Mouse (Mus musculus) midbrain, postnatal 0 days (tissue): ENCODE results near the gene Gtf2f1. TPM values are rescaled to one million over a fixed set of nuclear protein-coding genes. Genes with fewer than 3 reads are reported as not detected.

Experiments used
- ATAC-seq: fragments of 200-750 bp; cut with Nextera tagmentation; 2 replicates; pipeline ENCODE4 v1.8.0; 2017; ENCODE audit warnings: moderate number of reproducible peaks, mild to moderate bottlenecking, moderate TSS enrichment, moderate library complexity; ENCODE audit not compliant: low FRiP score
- DNase-seq: peaks from one replicate; pipeline ENCODE4 v3.0.0-alpha.2; 2015; ENCODE audit warnings: low spot score
- H3K27ac ChIP-seq: fragments of 300-500 bp; sonication (generic); 2 replicates; pipeline ENCODE4 v1.5.1; 2014; ENCODE audit warnings: low read depth, mild to moderate bottlenecking, low read length, mixed read lengths
- H3K27me3 ChIP-seq: fragments of 300-500 bp; sonication (generic); 2 replicates; pipeline ENCODE4 v1.6.1; 2014; ENCODE audit warnings: low read length, control low read depth, mixed read lengths; ENCODE audit not compliant: insufficient read depth
- H3K36me3 ChIP-seq: fragments of 300-500 bp; sonication (generic); 2 replicates; pipeline ENCODE4 v1.6.1; 2014; ENCODE audit warnings: low read length, control low read depth, mixed read lengths; ENCODE audit not compliant: insufficient read depth
- H3K4me1 ChIP-seq: fragments of 300-500 bp; sonication (generic); 2 replicates; pipeline ENCODE4 v1.6.1; 2014; ENCODE audit warnings: mild to moderate bottlenecking, control low read depth, antibody characterized with exemption, low read length, mixed read lengths; ENCODE audit not compliant: insufficient read depth
- H3K4me2 ChIP-seq: fragments of 300-500 bp; sonication (generic); 2 replicates; pipeline ENCODE4 v1.6.1; 2014; ENCODE audit warnings: low read depth, mild to moderate bottlenecking, low read length, mixed read lengths; ENCODE audit not compliant: poor library complexity, severe bottlenecking
- H3K4me3 ChIP-seq: fragments of 300-500 bp; sonication (generic); 2 replicates; pipeline ENCODE4 v1.5.1; 2014; ENCODE audit warnings: low read depth, mild to moderate bottlenecking, low read length, moderate library complexity
- H3K9ac ChIP-seq: fragments of 300-500 bp; sonication (generic); replicated peaks from 2 replicates; pipeline ENCODE4 v1.6.1; 2014; ENCODE audit warnings: mild to moderate bottlenecking, low read length, moderate library complexity, mixed read lengths; ENCODE audit not compliant: poor library complexity, severe bottlenecking
- H3K9me3 ChIP-seq: fragments of 300-500 bp; sonication (generic); 2 replicates; pipeline ENCODE4 v1.6.1; 2016; ENCODE audit warnings: low read length, control low read depth
- CTCF ChIP-seq: IDR thresholded peaks from 2 replicates; pipeline ENCODE4 v1.5.1; 2016; ENCODE audit warnings: antibody characterized with exemption, mild to moderate bottlenecking
- WGBS: fragments of 180-500 bp; shearing (Covaris S2); extraction: QIAGEN DNeasy Blood & Tissue Kit; methylation state at CpG from one replicate; pipeline ENCODE4 v1.1.7; 2014; 5-methylcytosine and 5-hydroxymethylcytosine counted together
- polyA plus RNA-seq: library from polyadenylated mRNA; unstranded; fragments of >200 nt; fragmentation: Nextera tagmentation; extraction: Ambion mirVana; gene quantifications from 2 replicates; pipeline ENCODE4 v1.2.1, GENCODE M21; 2015
- total RNA-seq: library from RNA; depleted of rRNA; stranded (reverse); fragments of >200 nt; gene quantifications from 2 replicates; pipeline ENCODE4 v1.2.3, GENCODE M21; 2014

The Gtf2f1 gene
- total and polyA plus RNA-seq, 2 experiments from 2014 or later, result 37.8 to 66.4 TPM

DNA sequence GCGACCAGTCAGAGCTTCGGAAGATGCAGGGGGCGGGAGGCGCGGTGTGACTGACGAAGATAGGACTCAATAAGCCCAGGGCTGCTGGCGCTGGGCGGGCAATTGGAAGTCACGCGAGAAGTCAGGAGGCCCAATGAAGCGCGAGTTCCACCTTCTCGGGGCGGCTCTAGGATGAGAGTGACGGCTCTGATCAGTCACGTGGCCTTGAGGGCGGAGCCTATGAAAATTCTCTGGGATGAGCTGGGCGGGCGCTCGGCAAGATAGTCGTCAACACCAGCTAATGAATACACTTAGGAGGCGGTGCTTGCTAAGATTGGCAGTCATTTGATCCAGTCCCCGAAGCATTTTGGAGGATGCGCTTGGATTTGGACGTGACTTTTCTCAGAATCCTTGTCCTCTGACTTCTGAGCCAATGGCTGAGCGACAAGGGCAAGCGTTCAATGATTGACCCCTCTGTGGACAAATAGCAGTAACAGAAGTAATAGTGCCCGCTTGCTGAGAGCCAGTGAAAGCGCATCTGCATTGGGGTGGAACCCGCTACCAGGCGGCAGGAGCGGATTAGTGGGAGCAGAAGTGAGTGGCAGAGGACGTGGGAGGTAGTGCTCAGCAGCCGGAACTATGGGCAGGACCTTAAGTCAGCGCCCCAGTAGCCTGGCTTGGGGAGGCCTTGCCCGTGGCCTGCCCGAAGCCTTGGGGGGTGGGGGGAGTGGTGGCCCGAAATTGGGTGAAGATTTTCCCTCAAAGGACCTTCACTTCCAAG, 20.8 kb upstream of the Gtf2f1 start:
- Histone ChIP-seq H3K9ac (peak overlapping the region; percentile 42; the same call in 1 of the 2 replicates), H3K36me3 (peaks cover 9% of the 10 kb centered on the region), H3K4me2 (peak overlapping the region; percentile 49), H3K9me3 (no peaks in the 10 kb centered on the region), H3K27me3 (no peaks in the 10 kb centered on the region), H3K4me1 (peaks cover 15% of the 10 kb centered on the region; the same call in 1 of the 2 replicates), H3K27ac (peak overlapping the region; percentile 80), H3K4me3 (peak overlapping the region; percentile 87)
- DNase-seq (peak; percentile 100), ATAC-seq (peak; percentile 98)
- under 1% methylated on average over 38 of the region's 38 CpGs for whole genome bisulfite sequencing
- peak; percentile 43 for TF ChIP-seq CTCF

- DNase-seq, result peak; percentile 47
- under 1% methylated on average over 58 of the region's 99 CpGs for WGBS
- TF ChIP-seq CTCF, result no peak
- peaks cover 15% of the 10 kb centered on the region; the same call in 1 of the 2 replicates for H3K4me1 ChIP-seq
- peak within 1 kb of the TSS; percentile 96 for H3K27ac ChIP-seq
- H3K4me2 ChIP-seq, result peak within 1 kb of the TSS; percentile 78
- no peaks in the 10 kb centered on the region for H3K27me3 ChIP-seq
- peak within 1 kb of the TSS; percentile 87 for H3K4me3 ChIP-seq
- H3K9ac ChIP-seq, result peak within 1 kb of the TSS; percentile 99
- no peak for ATAC-seq
- peaks cover 16% of the 10 kb centered on the region for H3K36me3 ChIP-seq
- no peaks in the 10 kb centered on the region for H3K9me3 ChIP-seq
Measured at GRCm38 (mm10) chr17:57030931-57031660, 20.0 kb upstream of the Gtf2f1 start, which contains the start of gene Khsrp. Gene Khsrp (minus strand): TSS chr17:57031522.

GRCm38 (mm10) chr17:57029691-57030090, 18.6 kb upstream of the Gtf2f1 start:
- Histone ChIP-seq H3K27me3 (no peaks in the 10 kb centered on the region), H3K9me3 (no peaks in the 10 kb centered on the region), H3K4me1 (peaks cover 15% of the 10 kb centered on the region; the same call in 1 of the 2 replicates), H3K9ac (0 out of 2 replicates have a peak overlapping the region, but pooled peaks have one; percentile 99), H3K4me2 (peak overlapping the region; percentile 78), H3K36me3 (peaks cover 29% of the 10 kb centered on the region), H3K27ac (no peak overlapping the region), H3K4me3 (peak overlapping the region; percentile 87)
- DNase-seq (no peak), ATAC-seq (no peak)
- TF ChIP-seq CTCF, result no peak
- WGBS, result 53% methylated on average over 8 of the region's 8 CpGs

GRCm38 (mm10) chr17:57027471-57027870, 16.4 kb upstream of the Gtf2f1 start:
- peaks cover 51% of the 10 kb centered on the region for H3K36me3 ChIP-seq
- no peak overlapping the region for H3K27ac ChIP-seq
- no peak overlapping the region for H3K4me2 ChIP-seq
- H3K4me1 ChIP-seq, result peaks cover 14% of the 10 kb centered on the region; the same call in 1 of the 2 replicates
- no peak overlapping the region for H3K4me3 ChIP-seq
- DNase-seq (no peak), ATAC-seq (no peak)
- no peaks in the 10 kb centered on the region for H3K27me3 ChIP-seq
- TF ChIP-seq CTCF, result no peak
- no peak overlapping the region for H3K9ac ChIP-seq
- no peaks in the 10 kb centered on the region for H3K9me3 ChIP-seq
- whole genome bisulfite sequencing, result 92% methylated on average over 4 of the region's 4 CpGs

DNA sequence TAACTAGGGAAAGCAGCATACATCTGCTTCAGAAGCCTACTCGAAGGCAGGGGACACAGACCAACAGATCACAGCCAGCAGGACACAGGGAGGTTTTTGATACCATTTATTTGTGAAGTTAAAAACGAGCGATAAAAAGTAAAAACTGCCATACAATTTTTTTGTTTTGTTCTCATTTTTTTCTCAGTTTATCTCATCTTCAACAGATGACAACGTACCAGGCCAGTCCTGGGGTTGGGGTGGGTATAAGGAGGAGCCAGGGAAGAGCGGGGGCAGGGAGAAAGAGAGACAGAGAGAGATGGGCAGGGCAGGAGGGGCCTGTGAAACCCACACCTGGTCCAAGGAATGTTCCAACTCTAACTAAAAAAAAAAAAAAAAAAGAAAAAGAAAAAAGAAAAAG, 9.9 kb upstream of the Gtf2f1 start:
- 90% methylated on average over 5 of the region's 5 CpGs for WGBS
- no peak overlapping the region for H3K4me2 ChIP-seq
- no peak for ATAC-seq
- peaks cover 47% of the 10 kb centered on the region for H3K36me3 ChIP-seq
- no peak for TF ChIP-seq CTCF
- no peaks in the 10 kb centered on the region for H3K27me3 ChIP-seq
- no peak for DNase-seq
- H3K4me3 ChIP-seq, result no peak overlapping the region
- H3K9ac ChIP-seq, result no peak overlapping the region
- H3K27ac ChIP-seq, result no peak overlapping the region
- no peaks in the 10 kb centered on the region for H3K9me3 ChIP-seq
- H3K4me1 ChIP-seq, result no peaks in the 10 kb centered on the region

DNA sequence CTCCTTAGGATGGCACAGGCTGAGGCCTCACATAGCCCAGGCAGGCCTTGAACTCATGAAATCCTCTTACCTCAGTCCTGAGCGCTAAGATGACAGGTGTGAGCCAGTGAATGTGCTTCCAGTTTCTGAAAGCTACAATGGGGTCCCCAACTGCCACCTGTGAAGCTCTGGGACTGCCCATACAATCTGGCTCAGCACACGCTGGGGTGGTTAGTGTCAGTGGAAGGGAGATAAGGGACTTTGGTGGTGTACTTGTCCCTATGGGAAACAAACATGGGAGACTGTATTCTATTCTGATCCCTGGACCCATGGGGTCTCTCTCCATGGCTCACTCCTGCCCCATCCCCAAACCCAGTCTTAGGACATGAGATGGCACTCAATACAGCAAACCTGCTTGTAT, 8.6 kb upstream of the Gtf2f1 start:
- DNase-seq (no peak), ATAC-seq (no peak)
- no peak overlapping the region for H3K4me3 ChIP-seq
- no peak for TF ChIP-seq CTCF
- no peaks in the 10 kb centered on the region for H3K9me3 ChIP-seq
- peaks cover 34% of the 10 kb centered on the region for H3K36me3 ChIP-seq
- no peaks in the 10 kb centered on the region for H3K27me3 ChIP-seq
- H3K4me1 ChIP-seq, result no peaks in the 10 kb centered on the region
- no peak overlapping the region for H3K9ac ChIP-seq
- no peak overlapping the region for H3K27ac ChIP-seq
- no peak overlapping the region for H3K4me2 ChIP-seq
- 94% methylated on average over 2 of the region's 2 CpGs for WGBS
